Mouse (Mus musculus): ENCODE data around the gene Hoxa9.
A peak's percentile ranks its signal among the peaks of the same experiment; 100 is the strongest.

Gene Hoxa9

DNA sequence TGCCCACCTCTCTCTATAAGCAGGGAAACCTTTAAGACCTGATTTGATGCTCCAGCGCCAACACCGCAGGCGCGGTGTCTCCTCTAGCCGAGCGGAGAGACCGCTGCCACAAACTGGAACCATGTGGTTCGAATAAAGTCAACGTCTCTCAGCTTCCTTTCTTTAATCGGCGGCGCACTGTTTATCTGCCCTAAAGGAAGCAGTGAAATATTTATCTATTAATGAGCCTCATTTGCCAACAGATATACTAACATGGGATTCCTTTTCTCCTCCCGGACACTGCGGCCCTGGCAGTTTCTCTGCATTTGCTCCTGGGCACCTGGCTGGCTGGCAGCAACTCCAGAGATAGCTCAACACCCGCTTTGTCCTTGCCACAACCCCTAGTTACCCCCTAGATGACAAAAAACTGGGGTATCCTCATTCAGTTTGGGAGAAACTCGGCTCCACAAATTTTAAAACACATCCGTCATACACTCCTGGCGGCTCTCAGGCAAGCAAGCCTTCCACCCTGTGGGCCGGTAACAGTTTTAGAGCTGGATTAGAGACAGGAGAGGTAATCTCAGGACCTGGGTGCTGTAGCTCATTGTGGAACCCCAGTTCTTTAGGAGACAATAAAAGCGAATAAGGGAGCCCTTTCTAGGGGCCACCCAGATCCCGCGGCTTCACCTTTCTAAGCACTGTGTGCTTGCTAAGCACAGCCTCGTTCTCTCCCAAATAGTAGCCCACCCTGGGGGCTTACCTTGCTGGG, 12.8 kb downstream of the Hoxa9 start:
- peak in 1 of 2 experiments; percentile 7 for DNase-seq (ENCODE audit: low spot score in 2 of 2)

DNA sequence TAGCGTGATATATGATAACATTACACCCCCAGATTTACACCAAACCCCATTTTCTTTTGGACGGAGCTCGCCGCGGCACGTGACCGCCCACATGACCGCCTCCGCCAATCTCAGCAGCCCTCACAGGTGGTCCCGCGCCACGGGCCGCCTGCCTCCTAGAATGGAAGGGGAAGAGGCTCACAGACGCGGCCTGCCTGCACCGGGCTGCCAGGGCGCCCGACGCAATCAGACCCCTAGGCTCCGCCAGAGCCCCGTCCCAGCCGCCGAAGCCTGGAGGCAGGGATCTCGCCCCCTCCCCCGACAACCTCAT, 13.5 kb downstream of the Hoxa9 start:
- DNase-seq (ENCODE audit: low spot score in 2 of 2), result peak; percentile 79 to 94

DNA sequence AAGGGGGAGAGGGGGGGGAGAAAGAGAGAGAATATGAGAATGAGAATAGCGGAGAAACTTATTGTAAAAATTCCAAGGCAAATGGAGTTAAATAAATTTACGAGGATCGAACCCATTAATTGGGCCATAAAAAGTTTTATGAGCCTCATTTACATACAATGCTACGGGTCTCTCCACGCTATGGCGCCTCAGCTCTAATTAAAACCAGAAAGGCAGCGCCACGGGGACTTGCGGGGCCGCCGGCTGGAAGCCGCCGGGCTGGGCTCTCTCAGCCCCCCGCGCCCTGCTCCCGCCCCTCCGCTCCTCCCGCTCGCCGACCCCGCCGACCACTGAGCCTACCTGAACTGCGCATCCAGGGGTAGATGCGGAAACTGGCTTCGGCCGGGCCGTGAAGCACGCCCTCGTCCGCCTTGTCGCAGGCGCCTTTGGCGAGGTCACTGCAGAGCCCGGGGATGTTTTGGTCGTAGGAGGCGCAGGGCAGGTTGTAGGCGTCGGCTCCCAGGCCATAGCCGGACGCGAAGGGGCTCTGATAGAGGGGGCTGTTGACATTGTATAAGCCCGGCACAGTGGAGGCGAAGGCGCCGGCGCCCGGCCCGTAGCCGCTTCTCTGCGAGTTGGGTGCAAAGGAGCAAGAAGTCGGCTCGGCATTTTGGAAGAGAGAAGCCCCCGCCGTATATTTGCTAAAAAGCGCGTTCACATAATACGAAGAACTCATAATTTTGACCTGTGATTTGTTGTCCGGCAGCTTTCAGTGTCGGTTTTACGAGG, 14.0 kb downstream of the Hoxa9 start:
- peak; percentile 50 to 52 for DNase-seq (ENCODE audit: low spot score in 2 of 2)

DNA sequence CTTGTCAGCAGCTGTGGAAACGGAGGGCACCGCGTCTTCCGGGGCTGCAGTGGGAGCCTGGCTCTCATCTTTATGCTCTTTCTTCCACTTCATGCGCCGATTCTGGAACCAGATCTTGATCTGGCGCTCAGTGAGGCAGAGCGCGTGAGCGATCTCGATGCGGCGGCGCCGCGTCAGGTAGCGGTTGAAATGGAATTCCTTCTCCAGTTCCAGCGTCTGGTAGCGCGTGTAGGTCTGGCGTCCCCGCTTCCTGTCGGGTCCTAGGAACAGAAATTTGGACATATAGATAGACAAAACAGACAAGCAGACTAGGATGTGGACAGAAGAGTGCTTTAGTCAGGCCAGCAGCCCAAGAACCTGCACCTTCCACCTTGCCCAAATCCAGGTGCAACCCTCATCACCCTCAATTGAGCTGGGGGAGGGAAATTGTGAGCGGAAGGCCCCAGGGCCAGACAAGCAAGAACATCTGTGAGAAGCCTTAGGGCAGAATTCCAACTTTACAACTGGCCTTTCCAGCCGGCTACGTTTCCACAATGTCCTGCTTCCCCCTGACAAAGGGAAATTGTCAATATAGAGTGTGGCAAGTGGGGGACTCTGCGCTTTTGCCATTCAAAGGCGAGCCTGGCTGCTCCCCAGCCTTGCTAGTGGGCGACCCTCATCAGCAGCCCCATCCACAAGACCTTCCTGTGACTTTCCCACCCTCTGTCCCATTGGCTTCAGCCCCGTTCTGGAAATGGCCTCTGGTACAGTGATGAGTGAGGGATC, 14.9 kb downstream of the Hoxa9 start:
- DNase-seq (ENCODE audit: low spot score in 2 of 2), result peak in 1 of 2 experiments; percentile 22

DNA sequence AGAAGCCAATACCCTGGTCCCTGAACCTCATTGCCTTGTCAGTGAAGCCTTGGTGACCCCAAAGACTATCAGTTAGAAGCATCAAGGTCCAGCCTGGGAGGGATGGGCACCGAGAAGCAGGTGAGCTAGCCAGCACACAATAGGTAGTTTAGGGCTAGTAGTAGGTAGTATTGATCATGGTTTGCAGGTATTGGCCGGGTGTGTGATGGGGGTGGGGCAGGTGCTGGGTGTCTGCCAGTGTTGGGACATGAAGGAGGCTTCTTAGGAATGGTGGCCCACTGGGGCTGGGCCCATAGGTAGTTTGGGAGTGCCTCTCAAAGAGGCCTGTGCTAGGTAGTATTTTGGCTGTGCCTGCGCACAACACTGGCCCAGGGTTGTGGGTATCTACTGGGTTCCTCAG, 15.8 kb downstream of the Hoxa9 start:
- no peak for DNase-seq (ENCODE audit: low spot score in 2 of 2)

DNA sequence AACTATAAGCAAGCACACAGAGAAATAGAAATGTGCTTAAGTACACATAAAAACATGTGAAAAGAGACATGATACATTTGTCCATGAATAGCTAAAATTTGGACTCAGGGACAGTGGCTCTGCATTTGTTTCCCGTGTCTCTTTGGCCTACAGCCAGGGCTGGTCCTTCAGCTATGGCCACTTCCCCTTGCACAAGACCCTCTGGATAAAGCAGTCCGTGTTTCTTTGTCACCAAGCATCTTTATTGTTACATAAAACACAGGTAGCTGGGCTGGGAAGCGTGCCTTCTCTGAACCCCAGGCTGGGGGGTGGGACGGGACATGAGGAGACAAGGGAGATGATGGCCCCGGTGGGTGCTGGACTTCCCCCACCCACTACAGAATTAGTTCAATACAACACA, 16.6 kb downstream of the Hoxa9 start:
- peak in 1 of 2 experiments; percentile 3 for DNase-seq (ENCODE audit: low spot score in 2 of 2)

DNA sequence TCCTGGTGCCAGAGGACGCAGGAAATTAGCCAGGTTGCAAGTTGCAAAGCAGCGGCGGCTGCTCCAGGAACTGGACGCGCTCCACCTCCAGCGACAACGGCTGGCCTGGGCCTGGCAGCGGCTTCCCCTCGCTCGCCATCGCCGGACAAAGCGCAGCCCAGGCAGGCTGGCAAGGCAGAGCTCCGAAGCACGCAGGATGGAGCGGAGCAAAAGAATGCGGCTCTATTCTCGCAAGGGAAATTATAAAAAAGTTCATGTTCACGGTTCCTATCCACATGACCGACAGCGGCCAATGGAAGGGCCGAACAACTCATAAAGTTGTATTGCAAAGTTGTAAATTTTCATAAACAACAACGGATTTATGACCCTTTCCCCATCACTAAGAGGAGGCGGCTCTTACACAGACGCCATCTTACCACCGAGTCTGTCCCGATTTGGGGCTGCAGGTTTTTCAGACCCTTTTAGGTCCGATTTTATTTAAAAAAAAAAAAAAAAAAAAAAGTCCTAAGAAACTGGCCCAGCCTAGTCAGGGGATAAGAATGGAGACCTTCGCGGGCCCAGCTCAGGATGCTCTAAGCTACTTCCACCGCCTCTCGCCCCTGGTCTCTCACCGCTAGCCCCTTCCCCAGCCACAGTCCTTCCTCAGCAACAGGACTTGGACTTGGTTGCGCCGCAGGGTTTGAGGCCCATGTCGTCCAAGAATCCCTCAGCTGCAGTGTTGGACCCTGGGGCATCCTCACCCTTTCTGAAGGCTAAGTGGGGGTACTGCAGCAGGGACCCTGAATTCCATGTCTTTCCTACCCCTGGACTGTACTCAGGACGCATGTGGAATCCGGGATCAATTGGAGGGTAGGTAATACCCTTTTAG, 17.5 kb downstream of the Hoxa9 start, which contains the start of the genes Hoxa3 and Gm28308:
Gene Hoxa3, minus strand, starts transcription at position 218 of the 868 bp plus-strand sequence.
Gene Gm28308, minus strand, starts transcription at position 221 of the 868 bp plus-strand sequence.
- DNase-seq (ENCODE audit: low spot score in 2 of 2), result peak; percentile 78 to 83

DNA sequence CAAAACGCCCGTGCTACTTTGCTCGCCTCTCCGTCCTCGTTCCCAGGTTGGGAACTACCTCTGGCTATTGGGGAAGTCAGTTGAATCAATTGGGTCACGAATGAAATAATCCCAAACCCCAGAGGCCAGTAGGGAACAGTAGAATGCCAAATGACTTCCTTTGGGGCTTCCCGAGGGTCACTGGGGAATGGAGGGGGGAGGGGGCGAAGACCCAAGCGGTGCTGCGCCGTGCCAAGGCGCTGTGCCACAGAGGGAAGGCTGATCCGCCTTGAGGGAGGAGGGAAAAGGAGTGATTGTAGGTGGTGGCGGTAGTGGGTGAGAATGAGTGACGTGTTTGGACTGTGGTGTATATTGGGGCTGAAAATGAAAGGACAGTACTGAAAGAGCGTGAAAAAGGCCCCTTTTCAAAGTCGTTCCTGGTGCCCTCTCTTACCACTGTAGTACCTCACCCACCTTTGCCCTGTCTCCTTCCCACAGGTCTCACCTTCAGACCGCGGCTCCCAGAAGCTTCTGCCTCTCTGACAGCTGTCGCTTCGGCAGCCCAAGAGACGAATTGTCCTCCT, 18.3 kb downstream of the Hoxa9 start:
- DNase-seq (ENCODE audit: low spot score in 2 of 2), result peak; percentile 43 to 59

DNA sequence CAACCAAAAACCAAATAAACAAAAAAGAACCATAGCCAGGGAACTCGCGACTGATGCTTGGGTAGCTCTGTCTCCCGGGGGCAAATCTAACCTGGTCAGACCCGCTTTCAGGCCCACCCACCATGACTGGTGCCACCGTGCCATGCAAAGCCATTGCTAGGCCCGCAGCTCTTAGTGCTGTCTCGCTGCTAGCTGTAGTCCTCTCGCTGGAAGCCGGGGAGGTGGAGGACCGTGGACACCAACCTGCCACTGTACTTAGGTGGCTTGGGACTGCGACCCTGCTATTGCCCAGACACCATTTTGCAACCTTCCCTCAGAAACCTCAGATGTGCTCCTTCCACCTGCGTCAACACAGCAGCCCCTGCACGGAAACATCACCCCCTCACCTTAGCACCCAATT, 18.9 kb downstream of the Hoxa9 start:
- no peak for DNase-seq (ENCODE audit: low spot score in 2 of 2)

DNA sequence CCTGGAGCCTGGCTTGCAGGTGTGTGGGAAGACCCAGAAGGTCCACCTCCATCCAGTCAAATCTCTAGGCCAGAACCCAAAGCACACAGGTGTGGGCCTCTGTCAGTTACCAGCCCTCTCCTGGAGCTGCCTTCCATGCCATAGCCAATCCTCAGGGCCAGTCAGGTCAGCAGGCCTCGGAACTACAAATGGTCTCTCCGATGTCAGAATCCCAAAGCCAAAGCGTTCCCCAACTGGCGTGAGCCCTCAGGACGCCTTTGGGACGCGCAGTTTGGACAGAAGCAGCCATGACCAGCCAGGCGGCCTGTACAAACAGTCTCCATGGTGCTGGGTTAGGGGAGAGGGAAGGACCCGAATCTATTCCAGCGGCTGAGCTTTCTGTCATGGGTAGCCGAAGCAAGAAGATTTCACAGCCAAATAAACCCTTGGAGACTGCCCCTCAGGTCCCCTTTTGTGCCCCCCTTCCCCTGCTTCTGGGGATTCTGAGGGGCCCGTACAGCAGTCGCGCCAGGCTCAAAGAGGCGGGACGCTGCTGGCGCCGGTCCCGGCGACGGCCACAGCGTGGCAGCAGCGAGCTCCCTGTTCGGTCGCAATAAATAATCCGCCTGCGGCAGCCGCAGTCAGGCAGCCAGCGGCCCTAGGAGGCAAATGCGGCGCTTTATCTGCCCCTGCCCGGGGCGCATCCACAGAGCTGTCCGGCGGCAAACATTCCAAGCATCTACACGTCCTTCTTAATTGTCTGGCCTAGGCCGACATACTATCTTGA, 19.5 kb downstream of the Hoxa9 start:
- peak; percentile 76 to 81 for DNase-seq (ENCODE audit: low spot score in 2 of 2)

DNA sequence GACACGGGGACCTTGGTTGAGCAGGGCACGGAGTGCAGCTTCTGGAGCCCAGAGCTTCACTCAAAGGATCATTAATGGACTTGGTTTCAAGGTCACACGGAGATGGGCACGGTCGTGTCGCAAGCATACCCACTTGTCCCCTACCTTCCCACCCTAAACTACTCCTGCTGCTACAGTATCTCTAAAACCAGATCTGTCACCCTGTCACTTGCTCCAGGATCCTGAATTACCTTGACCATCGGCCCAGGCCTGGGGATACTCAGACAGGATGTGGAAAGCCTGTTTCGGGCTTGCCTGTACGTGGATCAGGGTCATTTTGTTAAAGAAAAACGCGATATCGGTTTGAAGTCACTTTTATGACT, 21.2 kb downstream of the Hoxa9 start:
- DNase-seq (ENCODE audit: low spot score in 2 of 2), result no peak

DNA sequence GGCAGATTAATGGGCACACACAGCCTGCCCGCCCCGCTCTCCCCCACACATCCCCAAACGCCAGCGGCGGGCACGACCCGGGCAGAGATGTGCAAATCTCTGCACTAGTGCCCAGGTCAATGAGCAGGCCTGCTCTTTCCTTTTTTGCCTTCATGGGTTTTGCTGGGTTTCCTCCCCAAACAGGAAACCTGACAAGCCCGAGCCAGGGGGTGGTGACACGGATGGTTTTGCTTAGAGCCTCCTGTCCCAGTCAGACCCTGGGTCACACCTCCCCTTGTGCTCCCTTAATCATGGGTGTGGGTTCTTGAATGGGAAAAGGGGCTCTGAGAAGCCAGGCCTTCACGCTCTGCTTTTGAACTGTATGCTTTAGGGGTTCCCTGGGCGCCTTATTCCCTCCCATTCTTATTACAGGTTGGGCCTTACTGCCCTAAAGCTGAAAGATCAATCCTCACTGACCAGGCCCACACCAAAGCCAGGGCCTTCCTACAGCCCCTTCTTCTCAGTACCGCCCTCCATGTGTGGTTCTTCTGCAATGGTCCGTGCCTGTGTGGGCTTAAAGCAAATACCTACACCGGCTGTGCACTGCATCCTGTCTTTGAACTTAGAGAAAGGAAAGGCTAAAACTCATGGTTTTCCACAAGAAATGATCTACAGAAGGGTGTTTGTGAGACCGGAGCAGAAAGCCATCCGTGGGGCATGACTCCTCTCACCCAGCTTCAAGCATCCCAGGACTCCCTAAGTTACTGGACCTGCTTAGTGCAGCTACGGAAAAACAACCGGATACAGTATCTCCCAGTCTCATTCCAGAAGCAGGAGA, 21.8 kb downstream of the Hoxa9 start:
- no peak for DNase-seq (ENCODE audit: low spot score in 2 of 2)

DNA sequence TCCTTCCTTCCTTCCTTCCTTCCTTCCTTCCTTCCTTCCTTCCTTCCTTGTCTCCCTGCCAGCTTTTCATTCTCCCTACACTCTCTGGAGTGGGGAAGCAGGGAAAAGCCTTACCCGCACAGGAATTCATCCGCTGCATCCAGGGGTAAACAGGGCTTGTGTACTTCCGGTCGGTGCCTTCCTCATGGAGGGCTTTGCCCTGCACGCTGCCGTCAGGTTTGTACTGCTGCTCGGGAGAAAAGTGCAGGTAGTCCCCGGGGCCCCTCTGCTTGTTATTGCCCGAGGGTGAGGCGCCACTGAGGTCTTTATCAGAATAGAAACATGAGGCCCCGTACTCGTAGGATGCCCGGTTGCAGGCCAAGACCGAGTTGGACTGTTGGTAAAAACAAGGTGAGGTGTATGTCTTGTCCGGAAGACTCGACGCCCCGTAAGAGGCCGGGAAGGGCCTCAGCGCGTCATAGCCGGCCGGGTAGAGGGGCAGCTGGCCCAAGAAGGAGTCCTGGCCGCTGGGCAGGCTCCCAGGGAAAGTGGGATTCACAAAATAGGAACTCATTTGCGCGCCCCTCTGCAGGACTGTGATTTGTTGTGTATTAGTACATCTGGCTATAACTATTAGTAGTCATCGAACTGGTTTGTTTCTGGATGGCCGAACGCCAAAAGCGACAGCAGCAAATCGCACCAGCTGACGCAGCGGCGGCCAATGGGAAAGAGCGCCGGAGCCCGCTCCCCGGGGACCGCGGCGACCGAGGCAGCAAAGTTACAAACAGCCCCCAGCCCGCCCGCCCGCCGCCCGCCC, 22.6 kb downstream of the Hoxa9 start, which contains the start of gene Hoxa6:
Gene Hoxa6, minus strand, starts transcription at position 651 of the 796 bp plus-strand sequence.
- peak; percentile 61 to 72 for DNase-seq (ENCODE audit: low spot score in 2 of 2)

DNA sequence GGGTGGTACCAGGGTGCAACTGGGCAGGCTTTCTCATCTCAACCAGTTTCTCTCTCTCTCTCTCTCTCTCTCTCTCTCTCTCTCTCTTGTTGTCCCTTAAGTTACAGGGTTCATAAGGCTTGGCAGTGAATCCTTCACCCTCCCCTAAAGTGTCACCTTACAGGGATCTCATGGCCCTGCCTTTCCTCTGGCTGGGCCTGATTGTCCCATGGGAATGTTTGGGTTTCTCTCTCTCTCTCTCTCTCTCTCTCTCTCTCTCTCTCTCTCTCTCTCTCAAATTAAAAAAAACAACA, 23.3 kb downstream of the Hoxa9 start:
- DNase-seq (ENCODE audit: low spot score in 2 of 2), result no peak

DNA sequence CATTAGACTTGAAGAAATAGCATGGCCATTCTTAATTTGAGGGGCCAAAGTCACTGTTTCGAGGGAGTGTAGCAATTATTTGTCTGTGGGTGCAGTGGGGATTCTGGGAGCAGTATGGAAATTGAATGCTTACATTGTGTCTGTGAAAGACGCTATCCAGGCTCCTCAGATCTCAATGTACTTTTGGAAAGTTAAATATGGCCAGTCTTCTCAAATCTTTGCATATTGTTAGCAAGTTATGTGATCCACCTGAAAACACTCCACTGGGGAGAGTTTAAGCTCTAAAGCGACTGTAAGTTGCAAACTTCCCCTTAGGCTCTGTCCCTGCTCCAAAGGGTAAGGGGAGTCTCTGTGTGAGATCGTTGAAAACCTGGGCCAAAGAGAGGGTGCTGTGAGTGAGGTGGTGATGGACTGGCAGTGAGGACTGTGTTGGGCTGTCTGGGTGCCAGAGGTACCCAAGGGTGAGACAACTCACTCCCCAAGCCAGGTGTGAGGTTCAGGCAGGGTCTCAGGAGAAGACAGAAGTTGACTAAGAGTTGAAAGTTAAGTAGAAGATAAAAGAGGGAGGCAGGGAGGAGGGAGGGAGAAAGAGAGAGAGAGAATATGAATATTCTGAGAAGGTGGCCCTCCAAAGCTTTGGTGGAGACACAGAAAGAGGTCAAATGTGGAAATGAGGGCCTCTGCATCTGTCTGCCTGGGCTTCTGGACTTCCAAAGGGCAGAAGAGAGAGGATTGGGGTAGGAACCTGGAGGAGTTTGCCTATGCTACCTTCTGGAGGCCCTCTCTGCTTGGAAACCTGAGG, 23.8 kb downstream of the Hoxa9 start:
- DNase-seq (ENCODE audit: low spot score in 2 of 2), result no peak

DNA sequence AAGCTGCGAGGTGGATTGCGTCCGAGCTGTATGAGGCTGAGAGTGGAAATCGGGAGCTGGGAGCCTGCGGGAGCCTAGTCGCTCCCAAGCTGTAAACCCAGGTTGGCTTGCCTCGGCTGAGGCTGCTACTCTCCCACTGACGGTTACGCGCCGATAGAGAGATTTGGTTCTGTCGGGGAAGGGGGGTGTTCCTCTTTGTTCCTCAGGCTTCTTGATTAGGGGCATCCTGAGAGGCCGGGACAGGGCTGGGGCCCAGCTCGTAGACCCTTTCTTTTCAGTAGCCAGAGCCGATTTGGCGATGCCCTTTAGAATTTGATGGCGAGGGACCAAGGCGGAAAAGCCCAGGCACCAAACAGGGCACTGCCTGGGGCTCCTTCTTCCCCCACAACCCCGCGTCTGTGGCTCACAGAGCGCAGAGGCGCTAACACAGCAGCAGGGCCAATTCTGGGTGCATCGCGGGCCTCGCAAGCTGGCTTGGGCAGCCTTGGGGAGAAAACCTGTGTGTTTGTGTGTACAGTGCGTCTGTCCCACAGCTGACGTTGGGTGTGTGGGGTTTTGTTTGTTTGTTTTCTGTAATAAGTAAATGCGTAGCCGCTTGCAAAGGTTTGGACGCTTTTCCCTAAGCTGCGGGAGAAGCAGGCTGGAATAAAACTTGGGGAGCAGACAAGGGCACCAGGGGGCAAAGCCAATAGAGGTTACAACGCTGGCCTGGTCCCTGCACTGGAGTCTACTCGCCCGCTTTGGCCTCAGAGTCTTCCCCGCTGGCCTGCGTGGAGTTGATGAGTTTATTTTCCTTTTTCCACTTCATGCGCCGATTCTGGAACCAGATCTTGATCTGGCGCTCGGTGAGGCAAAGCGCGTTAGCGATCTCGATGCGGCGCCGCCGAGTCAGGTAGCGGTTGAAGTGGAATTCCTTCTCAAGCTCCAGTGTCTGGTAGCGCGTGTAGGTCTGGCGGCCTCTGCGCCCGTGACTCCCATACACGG, 25.0 kb downstream of the Hoxa9 start:
- DNase-seq (ENCODE audit: low spot score in 2 of 2), result no peak

DNA sequence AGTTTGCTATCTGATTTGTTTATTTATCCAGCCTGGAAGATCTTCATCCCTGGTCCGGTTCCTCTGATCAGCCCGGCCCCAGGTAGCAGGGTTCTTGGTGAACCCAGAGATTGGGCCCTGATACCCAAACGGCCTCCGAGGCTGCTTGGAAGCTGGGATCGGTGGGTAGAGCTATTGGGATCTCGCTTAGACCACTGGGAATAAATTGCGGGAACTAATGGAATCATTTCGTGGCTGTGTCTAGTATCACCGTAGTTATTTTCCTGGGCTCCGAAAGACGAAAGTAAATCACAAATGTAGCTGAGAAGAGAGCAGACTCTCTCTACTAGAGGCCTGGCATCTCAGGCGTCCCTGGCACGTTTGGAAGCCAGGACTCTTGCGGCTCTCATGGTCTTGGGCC, 25.7 kb downstream of the Hoxa9 start:
- DNase-seq (ENCODE audit: low spot score in 2 of 2), result no peak

Data from urinary bladder, postnatal 36 days (tissue).